Mouse (Mus musculus) embryonic fibroblast, embryonic 13.5 days (primary cell): ENCODE measurements at regions not wholly inside any gene's neighbourhood (a gene's known extent, or its start where the extent isn't known, plus 50 kb on each side); places are given as distances from the start of the nearest gene placed in this dataset.

Source experiments
- CTCF ChIP-seq: IDR thresholded peaks from 2 replicates; pipeline ENCODE4 v1.5.1; 2011; ENCODE audit warnings: mild to moderate bottlenecking, control low read depth, low read length, moderate library complexity, borderline replicate concordance; ENCODE audit not compliant: insufficient read depth
- POLR2A ChIP-seq: IDR thresholded peaks from 2 replicates; pipeline ENCODE4 v1.6.1; 2011; ENCODE audit warnings: low read depth, mild to moderate bottlenecking, control low read depth, low read length, moderate library complexity

- TF ChIP-seq CTCF = no peak
- no peak for TF ChIP-seq POLR2A
Observed at GRCm38 (mm10) chr6:94926652-94927211, 190.3 kb upstream of the Kbtbd8 start.
